Mouse (Mus musculus) adrenal gland, postnatal 4 days (tissue): Measurements from ENCODE around the gene Pllp. TPM values are rescaled to one million over a fixed set of nuclear protein-coding genes. Genes with fewer than 3 reads are reported as not detected.

Experiments used
- DNase-seq, 2 experiments: peaks; one replicate each; pipeline ENCODE4 v3.0.0; 2021 to 2022; ENCODE audit warnings: low spot score in 2 of 2, mixed read lengths in 2 of 2
- long read RNA-seq, 2 experiments: library from polyadenylated mRNA; stranded (forward); transcript quantifications; one replicate each; pipeline ENCODE4 v2.0.0; 2021
- total RNA-seq, 2 experiments: library from RNA; stranded (reverse); gene quantifications; 2 replicates each; pipeline ENCODE4 v1.2.3; 2021

Pllp gene
- 1 to 10 TPM; 3.3 to 4.1 TPM for total RNA-seq
- long read RNA-seq, experiment 1, partial matches to known transcripts = 0 of 3 reads
- long read RNA-seq, experiment 1, other reads (novel, unspliced or antisense) = 2 of 3 reads
- long read RNA-seq, experiment 2, partial matches to known transcripts = 0 of 3 reads
- long read RNA-seq, experiment 2, other reads (novel, unspliced or antisense) = 0 of 3 reads

GRCm38 (mm10) chr8:94695994-94696384, at the start of gene Pllp:
Gene Pllp, minus strand, starts transcription at chr8:94696278.
- no peak for DNase-seq

- DNase-seq = no peak
Measured at GRCm38 (mm10) chr8:94745476-94746184, 49.6 kb upstream of the Pllp start, which contains the start of gene Ccl22. Gene Ccl22, plus strand, starts transcription at chr8:94745590.

- no peak for DNase-seq
Measured at GRCm38 (mm10) chr8:94744972-94745371, 48.9 kb upstream of the Pllp start.

GRCm38 (mm10) chr8:94744484-94744883, 48.4 kb upstream of the Pllp start:
- no peak for DNase-seq

- DNase-seq = no peak
Measured at GRCm38 (mm10) chr8:94741726-94742125, 45.6 kb upstream of the Pllp start.

GRCm38 (mm10) chr8:94740591-94740990, 44.5 kb upstream of the Pllp start:
- DNase-seq = no peak

- no peak for DNase-seq
Measured at GRCm38 (mm10) chr8:94739829-94740228, 43.8 kb upstream of the Pllp start.

- DNase-seq = no peak
Measured at GRCm38 (mm10) chr8:94735426-94736094, 39.5 kb upstream of the Pllp start.

GRCm38 (mm10) chr8:94734735-94735350, 38.8 kb upstream of the Pllp start:
- DNase-seq = no peak

GRCm38 (mm10) chr8:94733821-94734465, 37.9 kb upstream of the Pllp start:
- no peak for DNase-seq

- DNase-seq = no peak
Measured at GRCm38 (mm10) chr8:94729301-94729700, 33.2 kb upstream of the Pllp start.

- DNase-seq = no peak
Measured at GRCm38 (mm10) chr8:94725998-94726397, 29.9 kb upstream of the Pllp start.

- no peak for DNase-seq
Measured at GRCm38 (mm10) chr8:94716841-94717240, 20.8 kb upstream of the Pllp start.

GRCm38 (mm10) chr8:94715871-94716270, 19.8 kb upstream of the Pllp start:
- DNase-seq = no peak

GRCm38 (mm10) chr8:94714556-94714955, 18.5 kb upstream of the Pllp start:
- no peak for DNase-seq

GRCm38 (mm10) chr8:94711160-94711718, 15.2 kb upstream of the Pllp start:
- no peak for DNase-seq

- DNase-seq = no peak
Measured at GRCm38 (mm10) chr8:94710336-94710735, 14.3 kb upstream of the Pllp start.

- DNase-seq = no peak
Measured at GRCm38 (mm10) chr8:94706732-94707395, 10.8 kb upstream of the Pllp start.

GRCm38 (mm10) chr8:94705581-94706245, 9.6 kb upstream of the Pllp start:
- no peak for DNase-seq

GRCm38 (mm10) chr8:94704669-94704984, 8.5 kb upstream of the Pllp start:
- DNase-seq = no peak
